Mouse (Mus musculus) CH12.LX (cell line): ENCODE data around the gene Shc2.

ENCODE experiments used
- CHD2 ChIP-seq: IDR thresholded peaks from 2 replicates; pipeline ENCODE4 v1.6.1; 2011; ENCODE audit warnings: low read length, improper control_type of control experiment
- CTCF ChIP-seq, 2 experiments: IDR thresholded peaks in 1 of 2; conservative IDR thresholded peaks in 1 of 2; 2 replicates each; pipeline ENCODE4 v1.5.1; 2011 to 2012; ENCODE audit warnings: low read depth in 2 of 2, low read length in 2 of 2, improper control_type of control experiment in 1 of 2, inconsistent platforms in 1 of 2, mild to moderate bottlenecking in 1 of 2, moderate library complexity in 1 of 2
- E2F4 ChIP-seq: IDR thresholded peaks from 2 replicates; pipeline ENCODE4 v1.6.1; 2011; ENCODE audit warnings: low read depth, low read length, improper control_type of control experiment; ENCODE audit not compliant: insufficient replicate concordance
- HCFC1 ChIP-seq: IDR thresholded peaks from 2 replicates; pipeline ENCODE4 v1.6.1; 2012; ENCODE audit warnings: low read depth, mild to moderate bottlenecking, inconsistent platforms, low read length, improper control_type of control experiment
- NRF1 ChIP-seq: IDR thresholded peaks from 2 replicates; pipeline ENCODE4 v1.6.1; 2014; ENCODE audit warnings: low read depth, mild to moderate bottlenecking, inconsistent platforms, low read length, improper control_type of control experiment, moderate library complexity
- POLR2A ChIP-seq: IDR thresholded peaks from 2 replicates; pipeline ENCODE4 v1.6.1; 2011; ENCODE audit warnings: low read depth, mild to moderate bottlenecking, improper control_type of control experiment, low read length
- ZC3H11A ChIP-seq: IDR thresholded peaks from 2 replicates; pipeline ENCODE4 v1.6.1; 2012; ENCODE audit warnings: low read depth, mild to moderate bottlenecking, inconsistent platforms, low read length, improper control_type of control experiment

DNA sequence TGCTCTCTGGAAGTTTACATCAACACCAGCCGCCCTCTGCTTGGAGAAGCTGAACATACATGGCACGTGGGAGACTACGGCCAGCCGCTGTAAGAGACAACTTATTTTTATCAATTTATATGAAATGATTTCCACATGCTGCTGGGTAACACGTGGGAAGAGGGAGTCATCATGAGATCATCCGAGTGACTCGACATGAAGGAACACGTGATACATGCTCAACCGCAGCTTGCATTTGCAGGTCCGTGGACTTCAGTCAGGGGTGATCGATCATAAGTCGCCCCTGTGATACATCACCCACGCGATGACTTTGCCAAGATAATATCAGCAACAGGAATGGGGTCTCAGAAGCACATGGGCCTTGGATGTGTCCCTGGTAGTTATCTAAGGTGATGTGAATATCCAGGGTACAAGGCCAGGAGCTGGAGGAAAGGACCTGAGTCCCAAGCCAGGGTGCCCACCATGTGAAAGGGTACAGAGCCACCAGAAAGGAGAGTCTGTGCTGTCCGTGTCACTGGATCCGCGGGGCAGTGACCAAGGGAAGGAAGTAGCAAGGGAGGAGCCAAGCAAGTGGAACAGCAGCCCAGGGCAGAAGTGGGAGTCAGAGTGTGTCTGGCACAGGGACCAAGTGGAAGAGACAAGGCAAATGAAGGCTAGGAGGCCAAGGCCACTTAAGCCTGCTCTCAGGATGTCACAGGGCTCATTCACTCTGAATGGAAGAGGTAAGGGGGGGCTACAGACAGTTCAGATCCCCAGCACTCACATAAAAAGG, 4.5 kb downstream of the Shc2 start:
- no peak for TF ChIP-seq E2F4
- no peak for TF ChIP-seq CHD2
- TF ChIP-seq CTCF (conservative IDR thresholded peaks at IDR 0.05 in 1 of 2, IDR thresholded peaks at IDR 0.05 in 1 of 2; ENCODE audit: low read depth in 2 of 2, low read length in 2 of 2), result no peak
- TF ChIP-seq HCFC1, result no peak
- no peak for TF ChIP-seq NRF1
- no peak for TF ChIP-seq POLR2A
- no peak for TF ChIP-seq ZC3H11A
